Comparison of ENCODE assay signal across 12 mouse cellular contexts in genomic region chr8:70364066-70364465, GRCm38 (mm10). TPM values are rescaled to one million over a fixed set of nuclear protein-coding genes. Genes with fewer than 3 reads are reported as not detected.
DNase-seq lines count a peak whose midpoint lies in the region; ATAC-seq and TF ChIP-seq lines count a peak whose summit lies in the region.
"Had no signal": no experiment of that assay in that cellular context is flagged by ENCODE, and none has a peak within 500 bp of the region (broad histone marks: within the 10 kb centered on the region; RNA-seq: fewer than 3 reads in every experiment).

No protein-coding gene starts in this region.

- TF ChIP-seq CTCF in hindbrain, postnatal 0 days (IDR thresholded peaks at IDR 0.05; ENCODE audit: low read depth): no peak

- no peak for ATAC-seq in hindbrain, postnatal 0 days
- peak; percentile 79 for ATAC-seq in liver, embryonic 16.5 days (ENCODE audit: low read depth)

- H3K27me3 ChIP-seq in hindbrain, embryonic 10.5 days (ENCODE audit: insufficient read depth, poor library complexity, severe bottlenecking): peaks cover 27% of the 10 kb centered on the region
- H3K27me3 ChIP-seq in hindbrain, postnatal 0 days (ENCODE audit: insufficient read depth, low read length): no peaks in the 10 kb centered on the region
- H3K27me3 ChIP-seq in liver, embryonic 16.5 days (ENCODE audit: control insufficient read depth, insufficient read depth, low read depth, low read length): no peaks in the 10 kb centered on the region

- peak; percentile 30 for DNase-seq in hindbrain, embryonic 10.5 days (ENCODE audit: low spot score)
- no peak for DNase-seq in hindbrain, postnatal 0 days (ENCODE audit: low spot score)
- peak; percentile 46 to 49 for DNase-seq in gastrocnemius, postnatal 36 days
- DNase-seq in kidney, adult 9 months: peak; percentile 87
- no peak for DNase-seq in frontal cortex, postnatal 14 days (ENCODE audit: low spot score in 2 of 2)
- DNase-seq in neural tube, embryonic 10.5 days (ENCODE audit: extremely low spot score, low spot score): no peak
- DNase-seq in cerebellum, adult 18-20 months: no peak
- DNase-seq: layer of hippocampus, postnatal 36 days; midbrain, embryonic 14.5 days; thymus, postnatal 25 days had no signal

- peaks cover 16% of the 10 kb centered on the region for H3K4me1 ChIP-seq in hindbrain, embryonic 10.5 days (replicated peaks)
- no peaks in the 10 kb centered on the region for H3K4me1 ChIP-seq in hindbrain, postnatal 0 days (ENCODE audit: insufficient read depth, low read length)
- peaks cover 8% of the 10 kb centered on the region for H3K4me1 ChIP-seq in liver, embryonic 16.5 days (ENCODE audit: control insufficient read depth, low read depth, low read length)

- H3K27ac ChIP-seq in hindbrain, embryonic 10.5 days: no peak overlapping the region; the same call in 1 of the 2 replicates
- H3K27ac ChIP-seq in hindbrain, postnatal 0 days: no peak overlapping the region
- H3K27ac ChIP-seq in liver, embryonic 16.5 days (ENCODE audit: low read length): peak overlapping the region; percentile 49
- H3K27ac ChIP-seq: heart, embryonic 13.5 days had no signal

- no peaks in the 10 kb centered on the region for H3K9me3 ChIP-seq in hindbrain, embryonic 10.5 days
- H3K9me3 ChIP-seq in hindbrain, postnatal 0 days (ENCODE audit: low read length): no peaks in the 10 kb centered on the region
- peaks cover 2% of the 10 kb centered on the region; the same call in 1 of the 2 replicates for H3K9me3 ChIP-seq in liver, embryonic 16.5 days (replicated peaks; ENCODE audit: control insufficient read depth, low read length)

- H3K9ac ChIP-seq in hindbrain, postnatal 0 days (replicated peaks; ENCODE audit: low read length): no peak overlapping the region
- H3K9ac ChIP-seq in liver, embryonic 16.5 days (ENCODE audit: low read depth, low read length): no peak overlapping the region
- H3K9ac ChIP-seq: heart, embryonic 13.5 days had no signal

- intact Hi-C loops in gastrocnemius, postnatal 36 days (cut with DNase I): no loop called here

- no peaks in the 10 kb centered on the region for H3K36me3 ChIP-seq in hindbrain, embryonic 10.5 days
- H3K36me3 ChIP-seq in hindbrain, postnatal 0 days (ENCODE audit: insufficient read depth, low read length): no peaks in the 10 kb centered on the region
- H3K36me3 ChIP-seq in liver, embryonic 16.5 days (ENCODE audit: control insufficient read depth, insufficient read depth): no peaks in the 10 kb centered on the region
- H3K36me3 ChIP-seq: heart, embryonic 13.5 days had no signal

- H3K4me3 ChIP-seq in hindbrain, embryonic 10.5 days: no peak overlapping the region
- H3K4me3 ChIP-seq in hindbrain, postnatal 0 days (ENCODE audit: low read length): no peak overlapping the region
- no peak overlapping the region for H3K4me3 ChIP-seq in liver, embryonic 16.5 days (ENCODE audit: low read depth, low read length)
- H3K4me3 ChIP-seq: heart, embryonic 13.5 days had no signal

- H3K4me2 ChIP-seq in hindbrain, postnatal 0 days (ENCODE audit: low read depth, low read length): no peak overlapping the region
- H3K4me2 ChIP-seq in liver, embryonic 16.5 days (ENCODE audit: low read depth, low read length): no peak overlapping the region
- H3K4me2 ChIP-seq: heart, embryonic 13.5 days had no signal

- WGBS in hindbrain, embryonic 10.5 days: 24% methylated on average over 5 of the region's 5 CpGs
- WGBS in hindbrain, postnatal 0 days: 26% methylated on average over 5 of the region's 5 CpGs
- WGBS in liver, embryonic 16.5 days (ENCODE audit: insufficient replicate concordance): 44% methylated on average over 5 of the region's 5 CpGs

RNA-seq across cellular contexts. Expression of gene Comp, which starts 9.3 kb away (rescaled TPM):
- 0.27 and 0.38 TPM in 2 replicates for polyA plus RNA-seq in hindbrain, embryonic 10.5 days (2016; fragmentation: Nextera tagmentation; extraction: Ambion mirVana)
- total RNA-seq in hindbrain, postnatal 0 days (2014; rRNA removed): 0.21 and 0.29 TPM in 2 replicates
- polyA plus RNA-seq in hindbrain, postnatal 0 days (2015; fragmentation: Nextera tagmentation; extraction: Ambion mirVana): 0.25 and 0.33 TPM in 2 replicates
- total RNA-seq in gastrocnemius, postnatal 36 days (2021): 1 to 10 TPM; 8.9 to 9.9 TPM
- 1.3 and 1.6 TPM in 2 replicates for polyA plus RNA-seq in liver, embryonic 16.5 days (2015; fragmentation: Nextera tagmentation; extraction: Ambion mirVana)

RNA-seq across cellular contexts. Expression of gene Upf1, which starts 11.0 kb away (rescaled TPM):
- 19.0 and 25.0 TPM in 2 replicates for polyA plus RNA-seq in hindbrain, embryonic 10.5 days (2016; fragmentation: Nextera tagmentation; extraction: Ambion mirVana)
- total RNA-seq in hindbrain, postnatal 0 days (2014; rRNA removed): 40.4 and 48.4 TPM in 2 replicates
- 8.6 and 10.3 TPM in 2 replicates for polyA plus RNA-seq in hindbrain, postnatal 0 days (2015; fragmentation: Nextera tagmentation; extraction: Ambion mirVana)
- total RNA-seq in gastrocnemius, postnatal 36 days (2021): 10 to 100 TPM; 27.0 to 27.6 TPM
- polyA plus RNA-seq in liver, embryonic 16.5 days (2015; fragmentation: Nextera tagmentation; extraction: Ambion mirVana): 5.5 and 5.6 TPM in 2 replicates

RNA-seq across cellular contexts. Expression of gene Gdf1, which starts 34.4 kb away (rescaled TPM):
- 2.9 and 4.3 TPM in 2 replicates for polyA plus RNA-seq in hindbrain, embryonic 10.5 days (2016; fragmentation: Nextera tagmentation; extraction: Ambion mirVana)
- 5.3 and 8.4 TPM in 2 replicates for total RNA-seq in hindbrain, postnatal 0 days (2014; rRNA removed)
- polyA plus RNA-seq in hindbrain, postnatal 0 days (2015; fragmentation: Nextera tagmentation; extraction: Ambion mirVana): 6.0 and 6.9 TPM in 2 replicates
- total RNA-seq in gastrocnemius, postnatal 36 days (2021): 1 to 10 TPM in 1 of 2 experiments, under 1 TPM in 1; 0.52 to 3.9 TPM
- polyA plus RNA-seq in liver, embryonic 16.5 days (2015; fragmentation: Nextera tagmentation; extraction: Ambion mirVana): 0.18 and 0.34 TPM in 2 replicates
- polyA plus RNA-seq: midbrain, embryonic 14.5 days had no signal

RNA-seq across cellular contexts. Expression of gene Cers1, which starts 48.5 kb away (rescaled TPM):
- 3.0 and 7.3 TPM in 2 replicates for polyA plus RNA-seq in hindbrain, embryonic 10.5 days (2016; fragmentation: Nextera tagmentation; extraction: Ambion mirVana)
- total RNA-seq in hindbrain, postnatal 0 days (2014; rRNA removed): 92.5 and 101 TPM in 2 replicates
- 43.4 and 45.5 TPM in 2 replicates for polyA plus RNA-seq in hindbrain, postnatal 0 days (2015; fragmentation: Nextera tagmentation; extraction: Ambion mirVana)
- total RNA-seq in gastrocnemius, postnatal 36 days (2021): 10 to 100 TPM; 14.1 to 19.1 TPM
- 0.05 and 0.24 TPM in 2 replicates for polyA plus RNA-seq in liver, embryonic 16.5 days (2015; fragmentation: Nextera tagmentation; extraction: Ambion mirVana)

Comparison
In these comparisons a context has a peak if more than half of its experiments do, and no peak if none do; other contexts are left out.
1. DNase-seq: peak in hindbrain, embryonic 10.5 days (single experiment), gastrocnemius, postnatal 36 days (2 of 2) and kidney, adult 9 months (single experiment); none in hindbrain, postnatal 0 days (single experiment), frontal cortex, postnatal 14 days (0 of 2), neural tube, embryonic 10.5 days (single experiment) and cerebellum, adult 18-20 months (0 of 2).